Mouse (Mus musculus): ENCODE results near the gene Ubl3.

Ubl3 gene

DNA sequence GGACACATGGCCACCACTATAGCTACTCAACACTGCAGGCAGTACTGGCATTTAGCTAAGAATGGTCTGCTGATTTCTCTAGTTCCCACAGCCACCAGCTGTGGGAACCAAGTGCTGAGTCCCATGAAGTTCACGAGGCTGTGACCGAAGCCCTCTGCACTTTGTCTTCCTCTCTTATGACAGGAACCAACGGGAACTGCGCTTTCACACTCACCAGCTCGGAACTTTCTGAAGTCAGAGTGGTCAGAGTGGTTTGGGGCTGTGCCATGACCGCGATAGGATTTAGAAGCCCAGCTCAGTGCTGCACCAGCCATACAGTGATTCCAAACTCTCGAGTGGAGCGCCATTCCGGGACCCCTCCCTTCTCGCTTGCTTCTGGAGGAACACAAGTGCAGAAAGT is 66.4 kb downstream of the Ubl3 start:
- no peak for DNase-seq (ENCODE audit: extremely low spot score, low spot score)

- DNase-seq (ENCODE audit: extremely low spot score, low spot score) = no peak
Measured at GRCm38 (mm10) chr5:148481745-148482144, 70.8 kb downstream of the Ubl3 start.

- DNase-seq (ENCODE audit: extremely low spot score, low spot score) = no peak
Measured at GRCm38 (mm10) chr5:148474346-148474745, 78.2 kb downstream of the Ubl3 start.

- DNase-seq (ENCODE audit: extremely low spot score, low spot score) = no peak
Measured at GRCm38 (mm10) chr5:148468626-148469441, 83.8 kb downstream of the Ubl3 start.

- DNase-seq (ENCODE audit: extremely low spot score, low spot score) = no peak
Measured at GRCm38 (mm10) chr5:148466933-148467607, 85.5 kb downstream of the Ubl3 start.

GRCm38 (mm10) chr5:148466116-148466515 is 86.5 kb downstream of the Ubl3 start:
- DNase-seq (ENCODE audit: extremely low spot score, low spot score) = no peak

- no peak for DNase-seq (ENCODE audit: extremely low spot score, low spot score)
Measured at GRCm38 (mm10) chr5:148465091-148465490, 87.5 kb downstream of the Ubl3 start.

DNA sequence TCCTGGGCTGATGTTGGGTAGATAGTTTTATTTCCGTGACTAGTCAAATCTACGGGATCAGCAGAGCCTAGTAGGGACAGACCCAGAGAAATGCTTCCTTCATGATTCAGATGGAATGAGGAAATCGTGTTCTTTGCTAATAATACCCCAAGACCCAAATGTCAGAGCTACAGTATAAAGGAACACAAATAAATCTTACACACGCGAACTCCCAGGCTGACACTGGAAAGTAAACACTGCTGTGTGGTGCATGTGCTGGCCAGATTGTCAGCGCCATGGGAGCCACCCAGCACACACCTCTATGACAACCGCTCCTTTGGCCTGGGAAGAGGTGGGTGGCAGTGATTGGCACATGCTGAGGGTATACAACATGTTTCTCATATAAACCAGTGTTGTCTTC is 88.1 kb downstream of the Ubl3 start:
- no peak for DNase-seq (ENCODE audit: extremely low spot score, low spot score)

DNA sequence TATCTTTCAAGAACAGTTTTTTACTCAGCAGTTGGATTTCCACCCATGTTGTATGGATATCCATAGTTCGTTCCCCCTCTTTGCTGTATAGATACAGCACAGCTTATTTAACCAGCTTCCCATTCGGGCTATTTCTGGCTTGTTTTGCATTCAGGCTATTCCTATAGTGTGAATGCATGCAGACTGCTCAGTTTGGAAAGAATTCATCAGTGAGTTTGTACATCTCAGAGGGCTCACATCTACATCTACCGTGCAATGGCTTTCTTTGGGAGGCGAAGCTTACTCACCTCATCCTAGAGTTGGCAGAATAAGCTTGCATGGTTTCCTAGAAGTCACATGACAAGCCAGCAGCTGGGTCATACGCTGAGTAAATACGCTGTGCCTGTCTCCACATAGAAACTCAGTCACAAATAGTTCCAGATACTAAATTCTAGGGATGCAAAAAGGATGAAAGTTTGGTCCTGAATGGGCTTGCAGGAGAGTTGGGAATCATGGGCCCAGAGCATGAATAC is 88.8 kb downstream of the Ubl3 start:
- DNase-seq (ENCODE audit: extremely low spot score, low spot score) = no peak
